Mouse (Mus musculus) fibroblast of lung, adult 2 months (primary cell): ENCODE results near the gene Rpl31.

Source experiments
- DNase-seq: peaks from one replicate; pipeline ENCODE4 v3.0.0-alpha.2; 2011; ENCODE audit warnings: low read depth

Gene Rpl31

GRCm38 (mm10) chr1:39367045-39367444 lies 597 bp upstream of the Rpl31 start:
- no peak for DNase-seq

- DNase-seq = no peak
These were observed 712 bp downstream of the Rpl31 start for GRCm38 (mm10) chr1:39368267-39368841.

GRCm38 (mm10) chr1:39370431-39370830 lies 2.8 kb downstream of the Rpl31 start:
- DNase-seq = no peak

GRCm38 (mm10) chr1:39372220-39372843 lies 4.7 kb downstream of the Rpl31 start:
- DNase-seq = no peak

- no peak for DNase-seq
These were observed 5.7 kb downstream of the Rpl31 start for GRCm38 (mm10) chr1:39373378-39373777.

GRCm38 (mm10) chr1:39374231-39374809 lies 6.7 kb downstream of the Rpl31 start:
- DNase-seq = no peak

- no peak for DNase-seq
These were observed 8.5 kb downstream of the Rpl31 start for GRCm38 (mm10) chr1:39376121-39376520.

GRCm38 (mm10) chr1:39376726-39377240 lies 9.1 kb downstream of the Rpl31 start:
- no peak for DNase-seq

GRCm38 (mm10) chr1:39378540-39378939 lies 10.9 kb downstream of the Rpl31 start:
- no peak for DNase-seq

GRCm38 (mm10) chr1:39379021-39379420 lies 11.4 kb downstream of the Rpl31 start:
- no peak for DNase-seq

- no peak for DNase-seq
These were observed 13.4 kb downstream of the Rpl31 start for GRCm38 (mm10) chr1:39381017-39381416.

- DNase-seq = no peak
These were observed 17.3 kb downstream of the Rpl31 start for GRCm38 (mm10) chr1:39384914-39385313.

GRCm38 (mm10) chr1:39386456-39386855 lies 18.8 kb downstream of the Rpl31 start:
- DNase-seq = no peak

- no peak for DNase-seq
These were observed 19.9 kb downstream of the Rpl31 start for GRCm38 (mm10) chr1:39387497-39387896.

GRCm38 (mm10) chr1:39388163-39388562 lies 20.5 kb downstream of the Rpl31 start:
- no peak for DNase-seq

- DNase-seq = no peak
These were observed 21.7 kb downstream of the Rpl31 start for GRCm38 (mm10) chr1:39389338-39389737.

GRCm38 (mm10) chr1:39391652-39392051 lies 24.0 kb downstream of the Rpl31 start:
- DNase-seq = no peak

GRCm38 (mm10) chr1:39392189-39392588 lies 24.5 kb downstream of the Rpl31 start:
- DNase-seq = no peak

- DNase-seq = no peak
These were observed 25.7 kb downstream of the Rpl31 start for GRCm38 (mm10) chr1:39393217-39393867.

GRCm38 (mm10) chr1:39394096-39394495 lies 26.5 kb downstream of the Rpl31 start:
- no peak for DNase-seq

- no peak for DNase-seq
These were observed 27.0 kb downstream of the Rpl31 start for GRCm38 (mm10) chr1:39394650-39395049.

GRCm38 (mm10) chr1:39396347-39396746 lies 28.7 kb downstream of the Rpl31 start:
- no peak for DNase-seq

- no peak for DNase-seq
These were observed 30.6 kb downstream of the Rpl31 start for GRCm38 (mm10) chr1:39398284-39398683.
